Mouse (Mus musculus): ENCODE data around the gene Olfr898. TPM values are rescaled to one million over a fixed set of nuclear protein-coding genes. Genes with fewer than 3 reads are reported as not detected.

The Olfr898 gene
- not detected in 2 replicates for polyA plus RNA-seq (2011; ENCODE audit: insufficient read length, low read depth, missing spikeins)

GRCm38 (mm10) chr9:38348111-38348510, at the start of gene Olfr898:
TSS of gene Olfr898 (plus strand) at chr9:38348411.
- TF ChIP-seq POLR2A (IDR thresholded peaks at IDR 0.05; ENCODE audit: low read depth, low read length) (no peak), CTCF (IDR thresholded peaks at IDR 0.05; ENCODE audit: borderline replicate concordance, insufficient read depth, low read length) (no peak)
- no peak within 1 kb of the TSS for H3K4me3 ChIP-seq (ENCODE audit: insufficient read depth, low read length)
- H3K4me1 ChIP-seq (ENCODE audit: control insufficient read depth, insufficient read depth, low read length) = no peaks in the 10 kb centered on the region
- H3K27ac ChIP-seq (ENCODE audit: insufficient read depth, low read length) = no peak within 1 kb of the TSS

GRCm38 (mm10) chr9:38328760-38329159, 19.5 kb upstream of the Olfr898 start, which contains the start of gene Olfr25:
TSS of gene Olfr25 (plus strand) at chr9:38329060.
- TF ChIP-seq CTCF (IDR thresholded peaks at IDR 0.05; ENCODE audit: borderline replicate concordance, insufficient read depth, low read length) (no peak), POLR2A (IDR thresholded peaks at IDR 0.05; ENCODE audit: low read depth, low read length) (no peak)
- no peak within 1 kb of the TSS for H3K27ac ChIP-seq (ENCODE audit: insufficient read depth, low read length)
- H3K4me1 ChIP-seq (ENCODE audit: control insufficient read depth, insufficient read depth, low read length) = no peaks in the 10 kb centered on the region
- no peak within 1 kb of the TSS for H3K4me3 ChIP-seq (ENCODE audit: insufficient read depth, low read length)

DNA sequence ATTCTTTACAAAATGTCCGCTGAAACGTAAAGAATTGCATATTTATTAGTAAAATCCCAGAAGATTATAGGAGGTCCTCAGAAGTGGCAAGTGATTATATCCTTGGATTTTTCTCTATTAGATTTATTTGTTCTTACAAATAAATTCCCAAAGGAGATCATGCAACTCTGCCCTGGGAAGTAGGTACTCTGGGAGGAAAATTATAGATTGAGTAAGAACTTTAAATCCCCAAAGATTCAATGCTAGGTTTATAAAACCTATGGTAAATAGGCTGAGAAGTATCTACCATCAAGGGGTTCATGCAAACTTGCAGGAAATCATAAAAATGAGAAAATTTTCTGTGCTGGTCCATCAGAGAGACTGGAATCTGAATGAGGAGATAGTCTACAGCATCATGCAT, 18.4 kb downstream of the Olfr898 start, which contains the start of gene Olfr250:
Gene Olfr250 (plus strand): TSS at position 301 of the 400 bp plus-strand sequence.
- Histone ChIP-seq H3K4me3 (ENCODE audit: insufficient read depth, low read length) (no peak within 1 kb of the TSS), H3K27ac (ENCODE audit: insufficient read depth, low read length) (no peak within 1 kb of the TSS), H3K4me1 (ENCODE audit: control insufficient read depth, insufficient read depth, low read length) (no peaks in the 10 kb centered on the region)
- TF ChIP-seq CTCF (IDR thresholded peaks at IDR 0.05; ENCODE audit: borderline replicate concordance, insufficient read depth, low read length) (no peak), POLR2A (IDR thresholded peaks at IDR 0.05; ENCODE audit: low read depth, low read length) (no peak)

DNA sequence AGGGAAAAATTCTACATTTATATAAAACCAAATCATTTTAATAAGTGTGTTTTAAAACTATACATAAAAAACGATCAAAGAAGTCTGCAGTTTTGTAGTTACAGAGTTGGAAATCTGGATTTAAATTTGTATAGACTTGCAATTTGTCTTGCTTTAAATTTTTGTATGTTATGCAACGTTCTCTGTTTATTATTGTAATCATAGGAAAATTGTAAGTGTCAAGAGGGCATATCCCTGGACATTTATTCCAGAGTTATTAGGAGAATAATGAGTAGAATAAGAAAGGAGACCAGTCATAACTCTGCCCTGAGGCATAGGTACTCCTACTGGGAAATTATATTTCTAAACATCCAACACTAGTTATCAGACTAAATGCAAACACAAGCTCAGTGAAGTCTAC, 28.6 kb downstream of the Olfr898 start, which contains the start of gene Olfr251:
Gene Olfr251 (plus strand): TSS at position 301 of the 400 bp plus-strand sequence.
- no peaks in the 10 kb centered on the region for H3K4me1 ChIP-seq (ENCODE audit: control insufficient read depth, insufficient read depth, low read length)
- H3K4me3 ChIP-seq (ENCODE audit: insufficient read depth, low read length) = no peak within 1 kb of the TSS
- no peak for TF ChIP-seq POLR2A (IDR thresholded peaks at IDR 0.05; ENCODE audit: low read depth, low read length)
- no peak for TF ChIP-seq CTCF (IDR thresholded peaks at IDR 0.05; ENCODE audit: borderline replicate concordance, insufficient read depth, low read length)
- H3K27ac ChIP-seq (ENCODE audit: insufficient read depth, low read length) = no peak within 1 kb of the TSS

DNA sequence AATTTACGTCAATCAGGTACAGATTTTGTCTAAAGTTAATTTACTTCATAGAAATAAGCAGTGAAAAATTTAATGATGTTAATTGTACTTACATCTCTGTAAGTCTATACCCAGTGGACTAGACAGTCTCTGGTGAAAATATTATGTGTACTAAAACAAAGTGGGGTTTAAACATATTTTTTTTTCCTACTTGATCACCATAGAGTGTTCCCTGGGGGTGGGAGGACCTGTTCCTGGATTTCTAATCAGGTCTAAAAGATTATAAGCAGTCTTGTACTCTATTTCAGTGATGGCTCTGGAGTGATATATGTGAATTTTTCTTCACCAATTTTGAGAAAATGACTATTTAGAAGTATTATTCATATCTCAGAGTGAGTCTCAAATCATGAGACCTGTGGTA, 53.2 kb downstream of the Olfr898 start, which contains the start of gene Olfr147:
Gene Olfr147 (plus strand): TSS at position 301 of the 400 bp plus-strand sequence.
- no peak within 1 kb of the TSS for H3K4me3 ChIP-seq (ENCODE audit: insufficient read depth, low read length)
- no peaks in the 10 kb centered on the region for H3K4me1 ChIP-seq (ENCODE audit: control insufficient read depth, insufficient read depth, low read length)
- no peak within 1 kb of the TSS for H3K27ac ChIP-seq (ENCODE audit: insufficient read depth, low read length)
- TF ChIP-seq POLR2A (IDR thresholded peaks at IDR 0.05; ENCODE audit: low read depth, low read length) (no peak), CTCF (IDR thresholded peaks at IDR 0.05; ENCODE audit: borderline replicate concordance, insufficient read depth, low read length) (no peak)

Other genes with a start within 250 kb of the Olfr898 start
- gene Olfr888, start 240.3 kb upstream of the Olfr898 start, polyA plus RNA-seq (2011; ENCODE audit: insufficient read length, low read depth, missing spikeins) = not detected in 2 replicates
- gene Olfr889, start 233.2 kb upstream of the Olfr898 start, polyA plus RNA-seq (2011; ENCODE audit: insufficient read length, low read depth, missing spikeins) = 0.09 TPM in 1 of 2 replicates, not detected in the other
- not detected in 2 replicates for gene Olfr890, start 205.9 kb upstream of the Olfr898 start, polyA plus RNA-seq (2011; ENCODE audit: insufficient read length, low read depth, missing spikeins)
- not detected in 2 replicates for gene Olfr891, start 167.6 kb upstream of the Olfr898 start, polyA plus RNA-seq (2011; ENCODE audit: insufficient read length, low read depth, missing spikeins)
- gene Olfr893, start 140.0 kb upstream of the Olfr898 start, polyA plus RNA-seq (2011; ENCODE audit: insufficient read length, low read depth, missing spikeins) = not detected in 2 replicates
- not detected in 2 replicates for gene Olfr894, start 130.4 kb upstream of the Olfr898 start, polyA plus RNA-seq (2011; ENCODE audit: insufficient read length, low read depth, missing spikeins)
- not detected in 2 replicates for gene Olfr143, start 95.6 kb upstream of the Olfr898 start, polyA plus RNA-seq (2011; ENCODE audit: insufficient read length, low read depth, missing spikeins)
- not detected in 2 replicates for gene Olfr895, start 80.6 kb upstream of the Olfr898 start, polyA plus RNA-seq (2011; ENCODE audit: insufficient read length, low read depth, missing spikeins)
- not detected in 2 replicates for gene Olfr896-ps1, start 57.3 kb upstream of the Olfr898 start, polyA plus RNA-seq (2011; ENCODE audit: insufficient read length, low read depth, missing spikeins)
- not detected in 2 replicates for gene Olfr25, start 19.4 kb upstream of the Olfr898 start, polyA plus RNA-seq (2011; ENCODE audit: insufficient read length, low read depth, missing spikeins)
- gene Olfr250, start 18.5 kb downstream of the Olfr898 start, polyA plus RNA-seq (2011; ENCODE audit: insufficient read length, low read depth, missing spikeins) = not detected in 2 replicates
- gene Olfr251, start 28.7 kb downstream of the Olfr898 start, polyA plus RNA-seq (2011; ENCODE audit: insufficient read length, low read depth, missing spikeins) = not detected in 2 replicates
- gene Olfr147, start 53.3 kb downstream of the Olfr898 start, polyA plus RNA-seq (2011; ENCODE audit: insufficient read length, low read depth, missing spikeins) = not detected in 2 replicates
- not detected in 2 replicates for gene Olfr901, start 81.0 kb downstream of the Olfr898 start, polyA plus RNA-seq (2011; ENCODE audit: insufficient read length, low read depth, missing spikeins)
- gene Olfr902, start 99.2 kb downstream of the Olfr898 start, polyA plus RNA-seq (2011; ENCODE audit: insufficient read length, low read depth, missing spikeins) = not detected in 2 replicates
- not detected in 2 replicates for gene Olfr904, start 114.7 kb downstream of the Olfr898 start, polyA plus RNA-seq (2011; ENCODE audit: insufficient read length, low read depth, missing spikeins)
- gene Olfr905, start 122.7 kb downstream of the Olfr898 start, polyA plus RNA-seq (2011; ENCODE audit: insufficient read length, low read depth, missing spikeins) = 0.12 and 0.32 TPM in 2 replicates
- gene Olfr906, start 138.7 kb downstream of the Olfr898 start, polyA plus RNA-seq (2011; ENCODE audit: insufficient read length, low read depth, missing spikeins) = not detected in 2 replicates
- not detected in 2 replicates for gene Olfr907, start 147.4 kb downstream of the Olfr898 start, polyA plus RNA-seq (2011; ENCODE audit: insufficient read length, low read depth, missing spikeins)
- not detected in 2 replicates for gene Olfr911-ps1, start 173.2 kb downstream of the Olfr898 start, polyA plus RNA-seq (2011; ENCODE audit: insufficient read length, low read depth, missing spikeins)
- not detected in 2 replicates for gene Olfr910, start 189.4 kb downstream of the Olfr898 start, polyA plus RNA-seq (2011; ENCODE audit: insufficient read length, low read depth, missing spikeins)
- gene Olfr912, start 231.8 kb downstream of the Olfr898 start, polyA plus RNA-seq (2011; ENCODE audit: insufficient read length, low read depth, missing spikeins) = 0.18 TPM in 1 of 2 replicates, not detected in the other
- gene Olfr913, start 244.3 kb downstream of the Olfr898 start, polyA plus RNA-seq (2011; ENCODE audit: insufficient read length, low read depth, missing spikeins) = not detected in 2 replicates